Comparison of ENCODE assay signal across 17 mouse cellular contexts in the genomic region with DNA sequence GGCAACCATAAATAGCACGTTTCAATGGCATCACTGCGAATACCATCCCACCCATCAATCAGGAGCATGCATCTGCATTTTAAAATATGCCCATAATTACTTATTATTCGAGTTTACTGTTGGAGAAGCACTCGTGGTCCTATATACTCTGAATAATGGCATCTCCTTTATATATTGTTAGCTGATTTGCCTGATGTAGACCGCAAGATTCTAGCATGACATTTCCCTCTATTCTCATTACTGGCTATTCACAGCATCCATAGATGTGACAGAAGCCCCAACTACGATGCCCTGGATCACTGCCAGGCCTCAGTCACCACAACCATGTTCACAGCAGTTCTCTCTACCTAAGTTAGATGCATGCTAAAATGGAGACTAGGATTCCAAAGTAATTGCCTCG.
DNase-seq lines count a peak whose midpoint lies in the region; ATAC-seq lines count a peak whose summit lies in the region.
"Had no signal": no experiment of that assay in that cellular context is flagged by ENCODE, and none has a peak within 500 bp of the region (broad histone marks: within the 10 kb centered on the region; RNA-seq: fewer than 3 reads in every experiment).

No protein-coding gene starts in this region.

- ATAC-seq in forebrain, embryonic 13.5 days: peak; percentile 85
- no peak for ATAC-seq in midbrain, embryonic 14.5 days (ENCODE audit: low FRiP score, low TSS enrichment)
- no peak for ATAC-seq in midbrain, embryonic 16.5 days
- peak; percentile 46; the same call in 1 of the 2 replicates for ATAC-seq in forebrain, embryonic 15.5 days (replicated peaks)
- ATAC-seq: hindbrain, postnatal 0 days had no signal

- no peaks in the 10 kb centered on the region for H3K9me3 ChIP-seq in forebrain, embryonic 13.5 days (replicated peaks)
- no peaks in the 10 kb centered on the region for H3K9me3 ChIP-seq in forebrain, embryonic 10.5 days
- no peaks in the 10 kb centered on the region for H3K9me3 ChIP-seq in midbrain, embryonic 14.5 days (ENCODE audit: control insufficient read depth, low read length)
- H3K9me3 ChIP-seq in midbrain, embryonic 16.5 days (replicated peaks; ENCODE audit: control insufficient read depth, low read length, poor library complexity, severe bottlenecking): no peaks in the 10 kb centered on the region
- H3K9me3 ChIP-seq in forebrain, embryonic 15.5 days: no peaks in the 10 kb centered on the region
- H3K9me3 ChIP-seq: embryonic facial prominence, embryonic 12.5 days; heart, embryonic 13.5 days; hindbrain, embryonic 13.5 days had no signal

- no peaks in the 10 kb centered on the region for H3K27me3 ChIP-seq in forebrain, embryonic 13.5 days
- H3K27me3 ChIP-seq in forebrain, embryonic 10.5 days (ENCODE audit: poor library complexity, severe bottlenecking): no peaks in the 10 kb centered on the region
- no peaks in the 10 kb centered on the region for H3K27me3 ChIP-seq in midbrain, embryonic 14.5 days (ENCODE audit: control insufficient read depth, insufficient read depth, low read length)
- H3K27me3 ChIP-seq in midbrain, embryonic 16.5 days (ENCODE audit: control insufficient read depth, insufficient read depth, low read depth, low read length): no peaks in the 10 kb centered on the region
- no peaks in the 10 kb centered on the region for H3K27me3 ChIP-seq in forebrain, embryonic 15.5 days
- H3K27me3 ChIP-seq: embryonic facial prominence, embryonic 12.5 days; heart, embryonic 13.5 days had no signal

- WGBS in forebrain, embryonic 13.5 days: 38% methylated on average over 7 of the region's 7 CpGs
- WGBS in forebrain, embryonic 10.5 days: 87% methylated on average over 7 of the region's 7 CpGs
- 39% methylated on average over 7 of the region's 7 CpGs for WGBS in midbrain, embryonic 14.5 days
- WGBS in midbrain, embryonic 16.5 days: 46% methylated on average over 7 of the region's 7 CpGs
- 33% methylated on average over 7 of the region's 7 CpGs for WGBS in forebrain, embryonic 15.5 days

- H3K27ac ChIP-seq in forebrain, embryonic 13.5 days: peak overlapping the region; percentile 58
- H3K27ac ChIP-seq in forebrain, embryonic 10.5 days: no peak overlapping the region
- H3K27ac ChIP-seq in midbrain, embryonic 14.5 days (replicated peaks; ENCODE audit: low read depth, low read length): no peak overlapping the region
- no peak overlapping the region for H3K27ac ChIP-seq in midbrain, embryonic 16.5 days (ENCODE audit: low read length)
- peak overlapping the region; percentile 13; the same call in 1 of the 2 replicates for H3K27ac ChIP-seq in forebrain, embryonic 15.5 days (replicated peaks)
- H3K27ac ChIP-seq: embryonic facial prominence, embryonic 12.5 days; heart, embryonic 13.5 days; hindbrain, postnatal 0 days had no signal

- H3K4me1 ChIP-seq in forebrain, embryonic 13.5 days: peaks cover 14% of the 10 kb centered on the region
- H3K4me1 ChIP-seq in forebrain, embryonic 10.5 days: peaks cover 2% of the 10 kb centered on the region; the same call in 1 of the 2 replicates
- no peaks in the 10 kb centered on the region for H3K4me1 ChIP-seq in midbrain, embryonic 14.5 days (ENCODE audit: control insufficient read depth, insufficient read depth, low read length)
- no peaks in the 10 kb centered on the region for H3K4me1 ChIP-seq in midbrain, embryonic 16.5 days (ENCODE audit: control insufficient read depth, insufficient read depth, low read length)
- peaks cover 11% of the 10 kb centered on the region for H3K4me1 ChIP-seq in forebrain, embryonic 15.5 days
- H3K4me1 ChIP-seq: embryonic facial prominence, embryonic 12.5 days; heart, embryonic 13.5 days had no signal

- no peak overlapping the region for H3K4me3 ChIP-seq in forebrain, embryonic 13.5 days
- no peak overlapping the region for H3K4me3 ChIP-seq in forebrain, embryonic 10.5 days
- no peak overlapping the region for H3K4me3 ChIP-seq in midbrain, embryonic 14.5 days (replicated peaks; ENCODE audit: low read depth, low read length)
- no peak overlapping the region for H3K4me3 ChIP-seq in midbrain, embryonic 16.5 days (ENCODE audit: low read depth, low read length)
- no peak overlapping the region for H3K4me3 ChIP-seq in forebrain, embryonic 15.5 days
- H3K4me3 ChIP-seq: embryonic facial prominence, embryonic 12.5 days; heart, embryonic 13.5 days; hindbrain, embryonic 13.5 days had no signal

- no peak for DNase-seq in forebrain, embryonic 10.5 days (ENCODE audit: extremely low spot score, low spot score)
- DNase-seq in midbrain, embryonic 14.5 days: peak; percentile 38
- no peak for DNase-seq in lung, postnatal 4 days
- no peak for DNase-seq in urinary bladder, postnatal 4 days (ENCODE audit: low spot score in 2 of 2)
- DNase-seq: adrenal gland, adult 8-10 months; cerebellum, adult 2 months; gastrocnemius, postnatal 36 days; heart, adult 11 months; heart, postnatal 36 days; kidney, adult 11 months had no signal

- H3K4me2 ChIP-seq in forebrain, embryonic 13.5 days: 0 out of 2 replicates have a peak overlapping the region, but pooled peaks have one; percentile 1
- no peak overlapping the region for H3K4me2 ChIP-seq in midbrain, embryonic 14.5 days (ENCODE audit: low read length)
- H3K4me2 ChIP-seq in midbrain, embryonic 16.5 days (ENCODE audit: low read length): no peak overlapping the region
- H3K4me2 ChIP-seq in forebrain, embryonic 15.5 days (replicated peaks): no peak overlapping the region
- H3K4me2 ChIP-seq: embryonic facial prominence, embryonic 12.5 days; heart, embryonic 13.5 days; hindbrain, embryonic 13.5 days had no signal

- no peaks in the 10 kb centered on the region for H3K36me3 ChIP-seq in forebrain, embryonic 13.5 days (ENCODE audit: poor library complexity, severe bottlenecking)
- H3K36me3 ChIP-seq in forebrain, embryonic 10.5 days (replicated peaks): no peaks in the 10 kb centered on the region
- H3K36me3 ChIP-seq in midbrain, embryonic 14.5 days (ENCODE audit: control insufficient read depth, insufficient read depth, low read length): no peaks in the 10 kb centered on the region
- no peaks in the 10 kb centered on the region for H3K36me3 ChIP-seq in midbrain, embryonic 16.5 days (ENCODE audit: control insufficient read depth, insufficient read depth, low read length)
- no peaks in the 10 kb centered on the region for H3K36me3 ChIP-seq in forebrain, embryonic 15.5 days
- H3K36me3 ChIP-seq: embryonic facial prominence, embryonic 12.5 days; heart, embryonic 13.5 days; hindbrain, embryonic 13.5 days had no signal

- no peak overlapping the region for H3K9ac ChIP-seq in forebrain, embryonic 13.5 days
- H3K9ac ChIP-seq in midbrain, embryonic 14.5 days (replicated peaks; ENCODE audit: low read length): no peak overlapping the region
- no peak overlapping the region for H3K9ac ChIP-seq in midbrain, embryonic 16.5 days (ENCODE audit: low read depth, low read length)
- H3K9ac ChIP-seq in forebrain, embryonic 15.5 days (replicated peaks): no peak overlapping the region
- H3K9ac ChIP-seq: embryonic facial prominence, embryonic 12.5 days; heart, embryonic 13.5 days; hindbrain, embryonic 13.5 days had no signal

Comparison
In these comparisons a context has a peak if more than half of its experiments do, and no peak if none do; other contexts are left out.
1. H3K27ac ChIP-seq: peak in forebrain, embryonic 13.5 days (single experiment) and forebrain, embryonic 15.5 days (single experiment); none in forebrain, embryonic 10.5 days (single experiment), midbrain, embryonic 14.5 days (single experiment) and midbrain, embryonic 16.5 days (single experiment).
2. ATAC-seq: peak in forebrain, embryonic 13.5 days (single experiment) and forebrain, embryonic 15.5 days (single experiment); none in midbrain, embryonic 14.5 days (single experiment) and midbrain, embryonic 16.5 days (single experiment).